8 mouse cellular contexts compared by ENCODE assay signal in the genomic region with DNA sequence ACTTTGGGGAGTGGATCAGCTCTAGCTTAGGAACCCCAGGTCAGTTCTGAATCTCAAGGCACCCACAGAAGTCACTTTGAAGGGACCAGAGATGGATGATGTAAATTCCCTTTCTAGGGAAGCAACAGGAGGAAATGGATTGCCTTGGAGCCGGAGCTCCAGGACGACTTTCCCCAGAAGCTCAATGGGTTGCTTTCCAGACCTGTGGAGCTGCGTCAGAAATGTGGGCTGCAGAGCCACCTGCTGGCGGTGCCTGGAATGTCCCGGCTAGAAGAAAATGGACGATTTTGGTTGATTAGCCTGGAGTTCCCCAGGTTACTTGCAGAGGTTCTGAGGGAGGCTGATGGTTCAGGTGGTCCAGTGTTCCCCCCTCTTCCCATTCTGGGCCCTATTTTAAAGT. TPM values are rescaled to one million over a fixed set of nuclear protein-coding genes. Genes with fewer than 3 reads are reported as not detected.
A peak's percentile ranks its signal among the peaks of the same experiment; 100 is the strongest.
DNase-seq lines count a peak whose midpoint lies in the region; ATAC-seq and TF ChIP-seq lines count a peak whose summit lies in the region.

No protein-coding gene starts in this region.

- intact Hi-C loops in left cerebral cortex, postnatal 25 days (cut with DNase I), result loop anchor here (2.0 kb wide), 1 partner anchor 137 kb away; no protein-coding TSS in a partner anchor

- ATAC-seq in midbrain, embryonic 15.5 days (replicated peaks), result no peak; the same call in 1 of the 2 replicates
- peak; percentile 62; the same call in 1 of the 2 replicates for ATAC-seq in forebrain, embryonic 16.5 days
- no peak; the same call in 1 of the 2 replicates for ATAC-seq in midbrain, embryonic 14.5 days (ENCODE audit: low FRiP score, low TSS enrichment)

- TF ChIP-seq POLR2A in cerebellum, adult 2 months (IDR thresholded peaks at IDR 0.05; ENCODE audit: borderline replicate concordance, insufficient read depth, low read length), result no peak

- no peaks in the 10 kb centered on the region for H3K9me3 ChIP-seq in midbrain, embryonic 10.5 days (replicated peaks)
- no peaks in the 10 kb centered on the region for H3K9me3 ChIP-seq in midbrain, embryonic 15.5 days
- H3K9me3 ChIP-seq in forebrain, embryonic 16.5 days (ENCODE audit: control insufficient read depth, low read length), result no peaks in the 10 kb centered on the region
- no peaks in the 10 kb centered on the region for H3K9me3 ChIP-seq in midbrain, embryonic 14.5 days (ENCODE audit: control insufficient read depth, low read length)

- no peak overlapping the region for H3K9ac ChIP-seq in midbrain, embryonic 15.5 days
- no peak overlapping the region for H3K9ac ChIP-seq in forebrain, embryonic 16.5 days (replicated peaks; ENCODE audit: low read depth, low read length)
- no peak overlapping the region for H3K9ac ChIP-seq in midbrain, embryonic 14.5 days (replicated peaks; ENCODE audit: low read length)

- no peak overlapping the region for H3K27ac ChIP-seq in midbrain, embryonic 10.5 days (replicated peaks)
- no peak overlapping the region for H3K27ac ChIP-seq in midbrain, embryonic 15.5 days
- no peak overlapping the region for H3K27ac ChIP-seq in cerebellum, adult 2 months (ENCODE audit: insufficient read depth, low read length)
- H3K27ac ChIP-seq in forebrain, embryonic 16.5 days (ENCODE audit: low read length), result no peak overlapping the region
- H3K27ac ChIP-seq in midbrain, embryonic 14.5 days (replicated peaks; ENCODE audit: low read depth, low read length), result no peak overlapping the region

- WGBS in midbrain, embryonic 10.5 days, result 6% methylated on average over 6 of the region's 6 CpGs
- 4% methylated on average over 6 of the region's 6 CpGs for WGBS in midbrain, embryonic 15.5 days
- WGBS in cerebellum, adult 2 months, result 2% methylated on average over 6 of the region's 6 CpGs
- under 1% methylated on average over 6 of the region's 6 CpGs for WGBS in forebrain, embryonic 16.5 days
- WGBS in midbrain, embryonic 14.5 days, result 3% methylated on average over 6 of the region's 6 CpGs

- peaks cover 16% of the 10 kb centered on the region for H3K36me3 ChIP-seq in midbrain, embryonic 10.5 days
- H3K36me3 ChIP-seq in midbrain, embryonic 15.5 days (replicated peaks), result peaks cover 3% of the 10 kb centered on the region; the same call in 1 of the 2 replicates
- no peaks in the 10 kb centered on the region for H3K36me3 ChIP-seq in forebrain, embryonic 16.5 days (ENCODE audit: control insufficient read depth, insufficient read depth)
- H3K36me3 ChIP-seq in midbrain, embryonic 14.5 days (ENCODE audit: control insufficient read depth, insufficient read depth, low read length), result peaks cover 10% of the 10 kb centered on the region; the same call in 1 of the 2 replicates

- H3K27me3 ChIP-seq in midbrain, embryonic 10.5 days (ENCODE audit: low read depth, poor library complexity, severe bottlenecking), result no peaks in the 10 kb centered on the region
- H3K27me3 ChIP-seq in midbrain, embryonic 15.5 days (replicated peaks), result no peaks in the 10 kb centered on the region
- H3K27me3 ChIP-seq in cerebellum, adult 2 months (ENCODE audit: control insufficient read depth, insufficient read depth, low read length), result no peaks in the 10 kb centered on the region
- no peaks in the 10 kb centered on the region for H3K27me3 ChIP-seq in forebrain, embryonic 16.5 days (replicated peaks; ENCODE audit: control insufficient read depth, insufficient read depth, low read length)
- no peaks in the 10 kb centered on the region for H3K27me3 ChIP-seq in midbrain, embryonic 14.5 days (ENCODE audit: control insufficient read depth, insufficient read depth, low read length)

- peak; percentile 96 for TF ChIP-seq CTCF in cerebellum, adult 2 months (IDR thresholded peaks at IDR 0.05; ENCODE audit: borderline replicate concordance, insufficient read depth, low read depth, low read length)

- H3K4me2 ChIP-seq in midbrain, embryonic 15.5 days, result no peak overlapping the region
- H3K4me2 ChIP-seq in forebrain, embryonic 16.5 days (ENCODE audit: low read length), result no peak overlapping the region
- H3K4me2 ChIP-seq in midbrain, embryonic 14.5 days (ENCODE audit: low read length), result no peak overlapping the region

- H3K4me3 ChIP-seq in midbrain, embryonic 10.5 days, result no peak overlapping the region
- H3K4me3 ChIP-seq in midbrain, embryonic 15.5 days, result no peak overlapping the region
- H3K4me3 ChIP-seq in cerebellum, adult 2 months (replicated peaks; ENCODE audit: insufficient read depth, low read depth, low read length), result no peak overlapping the region
- H3K4me3 ChIP-seq in forebrain, embryonic 16.5 days (replicated peaks; ENCODE audit: low read length), result no peak overlapping the region
- no peak overlapping the region for H3K4me3 ChIP-seq in midbrain, embryonic 14.5 days (replicated peaks; ENCODE audit: low read depth, low read length)

- peak; percentile 74 for DNase-seq in midbrain, embryonic 10.5 days (ENCODE audit: low spot score)
- DNase-seq in cerebellum, adult 2 months, result peak; percentile 57 to 72
- DNase-seq in induced T-regulatory cell, adult 2 months (ENCODE audit: low read depth), result peak; percentile 77
- peak; percentile 58 to 71 for DNase-seq in left cerebral cortex, postnatal 25 days (ENCODE audit: low spot score in 2 of 2)
- peak; percentile 86 for DNase-seq in midbrain, embryonic 14.5 days
- peak; percentile 13 to 34 for DNase-seq in spleen, postnatal 14 days (ENCODE audit: low spot score in 2 of 2)

- H3K4me1 ChIP-seq in midbrain, embryonic 10.5 days, result peaks cover 12% of the 10 kb centered on the region
- H3K4me1 ChIP-seq in midbrain, embryonic 15.5 days, result no peaks in the 10 kb centered on the region
- no peaks in the 10 kb centered on the region for H3K4me1 ChIP-seq in cerebellum, adult 2 months (ENCODE audit: control insufficient read depth, insufficient read depth, low read length)
- no peaks in the 10 kb centered on the region for H3K4me1 ChIP-seq in forebrain, embryonic 16.5 days (replicated peaks; ENCODE audit: control insufficient read depth, insufficient read depth, low read length)
- no peaks in the 10 kb centered on the region for H3K4me1 ChIP-seq in midbrain, embryonic 14.5 days (ENCODE audit: control insufficient read depth, insufficient read depth, low read length)

RNA-seq across cellular contexts. Expression of a gene that starts 27.6 kb away (rescaled TPM):
- polyA plus RNA-seq in midbrain, embryonic 10.5 days (2016; fragmentation: Nextera tagmentation; extraction: Ambion mirVana), result 36.4 and 55.1 TPM in 2 replicates
- polyA plus RNA-seq in midbrain, embryonic 15.5 days (2015; fragmentation: Nextera tagmentation; extraction: Ambion mirVana), result 560 and 673 TPM in 2 replicates
- polyA plus RNA-seq in cerebellum, adult 2 months (2012; rRNA removed), result 1,048 and 1,100 TPM in 2 replicates
- polyA plus RNA-seq in forebrain, embryonic 16.5 days (2015; fragmentation: Nextera tagmentation; extraction: Ambion mirVana), result 49.7 and 217 TPM in 2 replicates
- total RNA-seq in left cerebral cortex, postnatal 25 days (2021), result 100 to 1,000 TPM; 540 to 648 TPM
- 225 and 337 TPM in 2 replicates for polyA plus RNA-seq in midbrain, embryonic 14.5 days (2014; fragmentation: Nextera tagmentation; extraction: Ambion mirVana)

RNA-seq across cellular contexts. Expression of a gene that starts 41.6 kb away (rescaled TPM):
- polyA plus RNA-seq in midbrain, embryonic 10.5 days (2016; fragmentation: Nextera tagmentation; extraction: Ambion mirVana), result 1.6 and 2.0 TPM in 2 replicates
- 4.8 and 4.9 TPM in 2 replicates for polyA plus RNA-seq in midbrain, embryonic 15.5 days (2015; fragmentation: Nextera tagmentation; extraction: Ambion mirVana)
- 2.8 and 9.2 TPM in 2 replicates for polyA plus RNA-seq in cerebellum, adult 2 months (2012; rRNA removed)
- polyA plus RNA-seq in forebrain, embryonic 16.5 days (2015; fragmentation: Nextera tagmentation; extraction: Ambion mirVana), result 2.4 and 3.2 TPM in 2 replicates
- 1 to 10 TPM; 1.6 to 2.7 TPM for total RNA-seq in left cerebral cortex, postnatal 25 days (2021)
- 1.2 and 2.2 TPM in 2 replicates for polyA plus RNA-seq in midbrain, embryonic 14.5 days (2014; fragmentation: Nextera tagmentation; extraction: Ambion mirVana)

Comparison
In these comparisons a context has a peak if more than half of its experiments do, and no peak if none do; other contexts are left out.
1. DNase-seq: peak in every context shown above with its lines; median percentile 86 in midbrain, embryonic 14.5 days; 77 in induced T-regulatory cell, adult 2 months; 74 in midbrain, embryonic 10.5 days; 64 in cerebellum, adult 2 months; 64 in left cerebral cortex, postnatal 25 days; 24 in spleen, postnatal 14 days.